Mouse (Mus musculus) intestine, embryonic 16.5 days (tissue): ENCODE results near the gene Dcaf12. TPM values are rescaled to one million over a fixed set of nuclear protein-coding genes. Genes with fewer than 3 reads are reported as not detected.

Source experiments
- ATAC-seq: fragments of 200-750 bp; cut with Nextera tagmentation; 2 replicates; pipeline ENCODE4 v1.8.0; 2017; ENCODE audit warnings: moderate TSS enrichment, moderate library complexity
- H3K27ac ChIP-seq: fragments of 300-500 bp; sonication (generic); 2 replicates; pipeline ENCODE4 v1.5.1; 2014; ENCODE audit warnings: mild to moderate bottlenecking, low read length
- H3K27me3 ChIP-seq: fragments of 300-500 bp; sonication (generic); replicated peaks from 2 replicates; pipeline ENCODE4 v1.6.1; 2014; ENCODE audit warnings: low read length, control low read depth, mixed read lengths; ENCODE audit not compliant: control insufficient read depth, insufficient read depth
- H3K36me3 ChIP-seq: fragments of 300-500 bp; sonication (generic); 2 replicates; pipeline ENCODE4 v1.6.1; 2014; ENCODE audit warnings: low read length, control low read depth; ENCODE audit not compliant: control insufficient read depth, insufficient read depth
- H3K4me1 ChIP-seq: fragments of 300-500 bp; sonication (generic); 2 replicates; pipeline ENCODE4 v1.6.1; 2014; ENCODE audit warnings: low read length, control low read depth, mixed read lengths; ENCODE audit not compliant: control insufficient read depth, insufficient read depth
- H3K4me2 ChIP-seq: fragments of 300-500 bp; sonication (generic); 2 replicates; pipeline ENCODE4 v1.6.1; 2014; ENCODE audit warnings: low read depth, low read length, control low read depth
- H3K4me3 ChIP-seq: fragments of 300-500 bp; sonication (generic); 2 replicates; pipeline ENCODE4 v1.5.1; 2014; ENCODE audit warnings: mild to moderate bottlenecking, low read length
- H3K9ac ChIP-seq: fragments of 300-500 bp; sonication (generic); 2 replicates; pipeline ENCODE4 v1.6.1; 2014; ENCODE audit warnings: low read depth, low read length
- H3K9me3 ChIP-seq: fragments of 300-500 bp; sonication (generic); 2 replicates; pipeline ENCODE4 v1.6.1; 2016; ENCODE audit warnings: low read length, control low read depth; ENCODE audit not compliant: control insufficient read depth
- WGBS: fragments of 180-500 bp; shearing (Covaris S2); extraction: QIAGEN DNeasy Blood & Tissue Kit; methylation state at CpG from one replicate; pipeline ENCODE4 v1.1.7; 2014; 5-methylcytosine and 5-hydroxymethylcytosine counted together
- polyA plus RNA-seq: library from polyadenylated mRNA; unstranded; fragments of >200 nt; fragmentation: Nextera tagmentation; extraction: Ambion mirVana; gene quantifications from 2 replicates; pipeline ENCODE4 v1.2.1, GENCODE M21; 2015

Gene Dcaf12
- polyA plus RNA-seq, 1 experiment from 2014 or later: 51.4 TPM

GRCm38 (mm10) chr4:41266350-41266749 lies 48.3 kb downstream of the Dcaf12 start:
- Histone ChIP-seq H3K4me1 (no peaks in the 10 kb centered on the region; the same call in 1 of the 2 replicates), H3K36me3 (peaks cover 4% of the 10 kb centered on the region; the same call in 1 of the 2 replicates), H3K4me3 (no peak overlapping the region), H3K9ac (no peak overlapping the region), H3K4me2 (no peak overlapping the region), H3K27me3 (no peaks in the 10 kb centered on the region), H3K9me3 (no peaks in the 10 kb centered on the region), H3K27ac (no peak overlapping the region)
- 77% methylated on average over 4 of the region's 4 CpGs for WGBS
- no peak for ATAC-seq

- ATAC-seq: no peak
- H3K9me3 ChIP-seq: no peaks in the 10 kb centered on the region
- H3K27ac ChIP-seq: no peak overlapping the region
- H3K36me3 ChIP-seq: 0 out of 2 replicates have a peak, but pooled peaks cover 2% of the 10 kb centered on the region
- no peaks in the 10 kb centered on the region for H3K27me3 ChIP-seq
- H3K4me2 ChIP-seq: no peak overlapping the region
- no peaks in the 10 kb centered on the region; the same call in 1 of the 2 replicates for H3K4me1 ChIP-seq
- no peak overlapping the region for H3K9ac ChIP-seq
- no peak overlapping the region for H3K4me3 ChIP-seq
These were observed 54.0 kb downstream of the Dcaf12 start for GRCm38 (mm10) chr4:41260691-41261090.

- Histone ChIP-seq H3K4me1 (no peaks in the 10 kb centered on the region; the same call in 1 of the 2 replicates), H3K4me2 (no peak overlapping the region), H3K9me3 (no peaks in the 10 kb centered on the region), H3K27me3 (no peaks in the 10 kb centered on the region), H3K27ac (no peak overlapping the region), H3K4me3 (no peak overlapping the region), H3K36me3 (0 out of 2 replicates have a peak, but pooled peaks cover 2% of the 10 kb centered on the region), H3K9ac (no peak overlapping the region)
- no peak for ATAC-seq
- 88% methylated on average over 4 of the region's 4 CpGs for WGBS
These were observed 55.7 kb downstream of the Dcaf12 start for GRCm38 (mm10) chr4:41259019-41259418.

- Histone ChIP-seq H3K27me3 (no peaks in the 10 kb centered on the region), H3K4me2 (no peak overlapping the region), H3K9me3 (no peaks in the 10 kb centered on the region), H3K4me1 (no peaks in the 10 kb centered on the region; the same call in 1 of the 2 replicates), H3K4me3 (no peak overlapping the region), H3K9ac (no peak overlapping the region), H3K27ac (no peak overlapping the region), H3K36me3 (0 out of 2 replicates have a peak, but pooled peaks cover 2% of the 10 kb centered on the region)
- ATAC-seq: no peak
- 96% methylated on average over 1 of the region's 1 CpGs for WGBS
These were observed 56.9 kb downstream of the Dcaf12 start for GRCm38 (mm10) chr4:41257752-41258151.

GRCm38 (mm10) chr4:41255564-41256210 lies 59.0 kb downstream of the Dcaf12 start:
- no peak overlapping the region for H3K4me2 ChIP-seq
- ATAC-seq: no peak
- no peak overlapping the region for H3K4me3 ChIP-seq
- H3K36me3 ChIP-seq: 0 out of 2 replicates have a peak, but pooled peaks cover 4% of the 10 kb centered on the region
- WGBS: 85% methylated on average over 12 of the region's 12 CpGs
- no peak overlapping the region for H3K27ac ChIP-seq
- no peaks in the 10 kb centered on the region for H3K27me3 ChIP-seq
- H3K4me1 ChIP-seq: no peaks in the 10 kb centered on the region
- no peak overlapping the region for H3K9ac ChIP-seq
- H3K9me3 ChIP-seq: no peaks in the 10 kb centered on the region

- 0 out of 2 replicates have a peak, but pooled peaks cover 4% of the 10 kb centered on the region for H3K36me3 ChIP-seq
- H3K9me3 ChIP-seq: no peaks in the 10 kb centered on the region
- H3K4me2 ChIP-seq: no peak overlapping the region
- 82% methylated on average over 2 of the region's 2 CpGs for WGBS
- H3K9ac ChIP-seq: no peak overlapping the region
- no peak overlapping the region for H3K4me3 ChIP-seq
- no peak for ATAC-seq
- no peak overlapping the region for H3K27ac ChIP-seq
- H3K27me3 ChIP-seq: no peaks in the 10 kb centered on the region
- no peaks in the 10 kb centered on the region for H3K4me1 ChIP-seq
These were observed 60.9 kb downstream of the Dcaf12 start for GRCm38 (mm10) chr4:41253756-41254155.

- Histone ChIP-seq H3K4me3 (no peak overlapping the region), H3K9me3 (no peaks in the 10 kb centered on the region), H3K4me2 (no peak overlapping the region), H3K9ac (no peak overlapping the region), H3K4me1 (no peaks in the 10 kb centered on the region), H3K36me3 (0 out of 2 replicates have a peak, but pooled peaks cover 3% of the 10 kb centered on the region), H3K27ac (no peak overlapping the region), H3K27me3 (no peaks in the 10 kb centered on the region)
- WGBS: 95% methylated on average over 2 of the region's 2 CpGs
- no peak for ATAC-seq
These were observed 69.3 kb downstream of the Dcaf12 start for GRCm38 (mm10) chr4:41245408-41245807.

Other genes with a start within 250 kb of the Dcaf12 start
- 4.4 and 4.5 TPM in 2 replicates for gene Aqp3, start 216.7 kb downstream of the Dcaf12 start, polyA plus RNA-seq
- 20.0 and 21.8 TPM in 2 replicates for gene Nol6, start 190.4 kb downstream of the Dcaf12 start, polyA plus RNA-seq
- gene Ube2r2, start 179.1 kb downstream of the Dcaf12 start, polyA plus RNA-seq: 53.5 and 65.4 TPM in 2 replicates
- 41.0 and 44.3 TPM in 2 replicates for gene Ubap2, start 39.7 kb downstream of the Dcaf12 start, polyA plus RNA-seq
- 46.5 and 52.1 TPM in 2 replicates for gene Ubap1, start 34.1 kb upstream of the Dcaf12 start, polyA plus RNA-seq
- 4.0 TPM in 2 replicates for gene Kif24, start 150.0 kb upstream of the Dcaf12 start, polyA plus RNA-seq
- 62.5 and 70.3 TPM in 2 replicates for gene Nudt2, start 150.3 kb upstream of the Dcaf12 start, polyA plus RNA-seq
- 12.7 and 15.3 TPM in 2 replicates for gene AI464131, start 188.2 kb upstream of the Dcaf12 start, polyA plus RNA-seq
- gene 1110017D15Rik, start 202.4 kb upstream of the Dcaf12 start, polyA plus RNA-seq: 0.21 TPM in 1 of 2 replicates, not detected in the other